Mouse (Mus musculus) midbrain, embryonic 13.5 days (tissue): ENCODE results near the gene Arvcf. TPM values are rescaled to one million over a fixed set of nuclear protein-coding genes. Genes with fewer than 3 reads are reported as not detected.

Experiments used
- ATAC-seq: fragments of 200-750 bp; cut with Nextera tagmentation; 2 replicates; pipeline ENCODE4 v1.8.0; 2017; ENCODE audit warnings: mild to moderate bottlenecking, moderate TSS enrichment, moderate library complexity
- H3K27ac ChIP-seq: fragments of 300-500 bp; sonication (generic); 2 replicates; pipeline ENCODE4 v1.5.1; 2015; ENCODE audit warnings: inconsistent platforms, mild to moderate bottlenecking, moderate library complexity
- H3K27me3 ChIP-seq: fragments of 300-500 bp; sonication (generic); 2 replicates; pipeline ENCODE4 v1.6.1; 2015; ENCODE audit warnings: mild to moderate bottlenecking, inconsistent platforms
- H3K36me3 ChIP-seq: fragments of 300-500 bp; sonication (generic); 2 replicates; pipeline ENCODE4 v1.6.1; 2015; ENCODE audit warnings: mild to moderate bottlenecking, inconsistent platforms
- H3K4me1 ChIP-seq: fragments of 300-500 bp; sonication (generic); replicated peaks from 2 replicates; pipeline ENCODE4 v1.6.1; 2015; ENCODE audit warnings: inconsistent platforms
- H3K4me2 ChIP-seq: fragments of 300-500 bp; sonication (generic); replicated peaks from 2 replicates; pipeline ENCODE4 v1.6.1; 2015; ENCODE audit warnings: moderate library complexity, mild to moderate bottlenecking, inconsistent platforms
- H3K4me3 ChIP-seq: fragments of 300-500 bp; sonication (generic); replicated peaks from 2 replicates; pipeline ENCODE4 v1.5.1; 2015; ENCODE audit warnings: mild to moderate bottlenecking, inconsistent platforms
- H3K9ac ChIP-seq: fragments of 300-500 bp; sonication (generic); replicated peaks from 2 replicates; pipeline ENCODE4 v1.6.1; 2015; ENCODE audit warnings: mild to moderate bottlenecking, inconsistent platforms
- H3K9me3 ChIP-seq: fragments of 300-500 bp; sonication (generic); 2 replicates; pipeline ENCODE4 v1.6.1; 2016; ENCODE audit warnings: mild to moderate bottlenecking, inconsistent platforms
- WGBS: fragments of 180-500 bp; shearing (Covaris S2); methylation state at CpG from one replicate; pipeline ENCODE4 v1.1.7; 2015; 5-methylcytosine and 5-hydroxymethylcytosine counted together
- polyA plus RNA-seq: library from polyadenylated mRNA; unstranded; fragments of >200 nt; fragmentation: Nextera tagmentation; extraction: Ambion mirVana; gene quantifications from 2 replicates; pipeline ENCODE4 v1.2.1, GENCODE M21; 2015

Arvcf gene
- polyA plus RNA-seq, 1 experiment from 2014 or later: 111 TPM

DNA sequence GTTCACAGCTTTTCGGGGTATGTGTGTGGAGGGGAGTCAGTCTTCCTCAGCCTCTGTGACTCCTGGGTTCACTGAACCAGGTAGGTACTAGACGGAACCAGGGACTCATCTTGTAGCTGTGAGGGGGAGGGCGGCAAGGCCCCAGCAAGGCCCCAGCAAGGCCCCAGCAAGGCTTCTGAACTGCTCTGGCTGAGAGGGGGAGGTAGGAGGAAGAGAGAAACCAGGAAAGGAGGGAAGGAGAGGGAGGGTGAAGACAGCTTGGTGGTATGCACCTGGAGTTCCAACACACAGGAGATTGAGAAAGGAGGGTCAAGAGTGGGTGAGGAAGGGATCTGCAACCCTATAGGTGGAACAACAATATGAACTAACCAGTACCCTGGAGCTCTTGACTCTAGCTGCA, 68.9 kb downstream of the Arvcf start:
- no peaks in the 10 kb centered on the region for H3K27me3 ChIP-seq
- 94% methylated on average over 3 of the region's 3 CpGs for WGBS
- no peak overlapping the region for H3K27ac ChIP-seq
- peaks cover 39% of the 10 kb centered on the region for H3K36me3 ChIP-seq
- H3K9ac ChIP-seq: no peak overlapping the region
- no peaks in the 10 kb centered on the region for H3K9me3 ChIP-seq
- ATAC-seq: no peak
- H3K4me1 ChIP-seq: peaks cover 8% of the 10 kb centered on the region
- no peak overlapping the region for H3K4me3 ChIP-seq
- no peak overlapping the region for H3K4me2 ChIP-seq

DNA sequence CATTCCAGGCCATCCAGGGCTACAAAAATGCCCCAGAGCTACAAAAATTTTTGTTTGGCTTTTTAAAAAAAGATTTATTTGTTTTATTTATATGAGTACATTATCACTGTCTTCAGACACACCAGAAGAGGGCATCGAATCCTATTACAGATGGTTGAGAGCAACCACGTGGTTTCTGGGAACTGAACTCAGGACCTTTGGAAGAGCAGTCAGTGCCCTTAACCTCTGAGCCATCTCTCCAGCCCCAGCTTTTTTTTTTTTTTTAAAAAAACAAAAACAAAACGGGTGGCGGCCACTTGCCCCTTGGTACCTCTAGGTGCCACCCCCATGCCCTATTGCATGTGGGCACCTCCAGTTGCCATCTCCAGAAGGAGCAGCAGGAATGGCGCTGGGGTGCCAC, 69.5 kb downstream of the Arvcf start:
- no peak for ATAC-seq
- H3K27me3 ChIP-seq: no peaks in the 10 kb centered on the region
- H3K36me3 ChIP-seq: peaks cover 43% of the 10 kb centered on the region
- 91% methylated on average over 5 of the region's 5 CpGs for WGBS
- H3K4me2 ChIP-seq: no peak overlapping the region
- H3K9ac ChIP-seq: no peak overlapping the region
- no peaks in the 10 kb centered on the region for H3K9me3 ChIP-seq
- H3K4me1 ChIP-seq: 0 out of 2 replicates have a peak, but pooled peaks cover 4% of the 10 kb centered on the region
- H3K27ac ChIP-seq: no peak overlapping the region
- no peak overlapping the region for H3K4me3 ChIP-seq

DNA sequence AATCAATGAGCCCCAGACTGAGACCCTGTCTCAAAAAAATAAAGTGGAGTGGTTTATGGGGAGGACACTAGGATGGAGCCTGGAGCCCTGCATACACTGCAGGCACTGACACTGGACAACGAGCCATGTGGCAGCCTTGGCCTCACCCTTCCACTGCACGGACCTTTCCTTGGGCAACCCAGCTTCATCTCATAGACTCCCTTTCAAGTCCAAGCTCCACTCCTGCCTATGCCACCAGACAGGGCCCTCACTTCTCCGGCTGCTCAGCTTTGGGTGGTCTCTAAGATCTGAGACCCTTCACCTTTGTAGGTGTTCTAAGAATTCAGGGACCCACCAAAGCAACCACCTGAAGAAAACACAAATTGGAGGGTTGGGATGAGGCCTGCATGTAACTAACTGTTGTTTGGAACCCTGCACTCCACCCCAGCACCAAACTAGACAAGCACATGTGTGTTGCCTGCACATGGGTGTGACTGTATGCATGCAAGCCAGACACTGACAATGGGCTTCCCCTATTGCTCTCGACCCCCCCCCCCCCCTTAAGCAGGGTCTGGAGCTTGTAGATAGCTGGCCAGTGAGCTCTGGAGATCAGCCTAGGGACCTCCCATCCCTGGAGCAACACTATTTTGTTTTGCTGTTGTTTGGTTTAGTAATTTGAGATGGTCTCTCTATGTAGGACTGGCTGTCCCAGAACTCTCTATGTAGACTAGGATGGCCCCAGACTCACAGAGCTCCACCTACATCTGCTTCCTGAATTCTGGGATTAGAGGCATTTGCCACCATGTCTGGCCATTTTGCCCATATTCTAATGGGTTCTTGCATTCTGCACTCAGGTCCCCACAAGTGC, 71.0 kb downstream of the Arvcf start:
- H3K27ac ChIP-seq: no peak overlapping the region
- H3K4me3 ChIP-seq: no peak overlapping the region
- 91% methylated on average over 4 of the region's 4 CpGs for WGBS
- peak; percentile 35; the same call in 1 of the 2 replicates for ATAC-seq
- H3K4me1 ChIP-seq: peaks cover 7% of the 10 kb centered on the region
- no peak overlapping the region for H3K4me2 ChIP-seq
- H3K27me3 ChIP-seq: no peaks in the 10 kb centered on the region
- no peak overlapping the region for H3K9ac ChIP-seq
- H3K36me3 ChIP-seq: peaks cover 56% of the 10 kb centered on the region
- no peaks in the 10 kb centered on the region for H3K9me3 ChIP-seq

DNA sequence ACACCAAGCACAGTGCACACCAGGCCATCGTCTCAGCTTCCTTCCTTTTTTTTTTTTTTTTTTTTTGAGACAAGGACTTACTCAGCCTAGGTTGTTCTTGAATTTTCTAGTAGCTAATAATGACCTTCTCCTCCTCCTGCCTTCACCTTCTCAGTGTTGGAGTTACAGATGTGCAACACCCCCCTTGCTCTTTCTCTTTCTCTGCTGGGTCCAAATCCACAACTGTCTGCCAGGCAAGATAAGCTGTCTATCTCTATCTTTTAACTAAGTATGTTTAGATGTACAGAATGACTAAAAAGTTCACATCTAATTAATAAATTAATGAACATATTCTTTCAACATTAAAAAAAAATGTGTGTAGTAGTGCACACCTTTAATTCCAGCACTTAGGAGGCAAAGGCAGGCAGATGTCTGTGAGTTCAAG, 71.6 kb downstream of the Arvcf start:
- Histone ChIP-seq H3K27ac (no peak overlapping the region), H3K4me3 (no peak overlapping the region), H3K4me1 (peaks cover 13% of the 10 kb centered on the region), H3K4me2 (no peak overlapping the region), H3K27me3 (no peaks in the 10 kb centered on the region), H3K9ac (no peak overlapping the region), H3K36me3 (peaks cover 54% of the 10 kb centered on the region), H3K9me3 (no peaks in the 10 kb centered on the region)
- 93% methylated on average over 1 of the region's 1 CpGs for WGBS
- no peak for ATAC-seq

DNA sequence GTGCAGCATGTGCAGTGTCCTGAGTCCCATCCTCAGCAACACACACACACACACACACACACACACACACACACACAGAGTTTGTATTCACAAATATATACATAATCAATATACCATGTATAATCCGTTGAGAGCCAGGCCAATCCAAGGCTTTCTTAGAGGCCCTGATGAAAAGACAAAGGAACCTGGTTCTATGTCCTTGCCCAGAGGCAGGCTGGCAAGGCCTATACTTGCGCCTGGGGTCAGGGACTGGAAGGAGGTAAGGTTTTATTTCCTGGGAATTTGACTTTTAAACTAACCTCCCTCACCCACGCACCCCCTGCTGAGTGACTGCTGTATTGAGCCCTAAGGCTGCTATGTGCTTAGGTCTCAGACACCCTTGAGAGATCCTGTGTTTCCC, 72.6 kb downstream of the Arvcf start:
- Histone ChIP-seq H3K27ac (no peak overlapping the region), H3K4me2 (no peak overlapping the region), H3K9ac (no peak overlapping the region), H3K9me3 (no peaks in the 10 kb centered on the region), H3K27me3 (no peaks in the 10 kb centered on the region), H3K4me1 (peaks cover 20% of the 10 kb centered on the region), H3K36me3 (peaks cover 48% of the 10 kb centered on the region), H3K4me3 (no peak overlapping the region)
- WGBS: 65% methylated on average over 3 of the region's 3 CpGs
- no peak for ATAC-seq

DNA sequence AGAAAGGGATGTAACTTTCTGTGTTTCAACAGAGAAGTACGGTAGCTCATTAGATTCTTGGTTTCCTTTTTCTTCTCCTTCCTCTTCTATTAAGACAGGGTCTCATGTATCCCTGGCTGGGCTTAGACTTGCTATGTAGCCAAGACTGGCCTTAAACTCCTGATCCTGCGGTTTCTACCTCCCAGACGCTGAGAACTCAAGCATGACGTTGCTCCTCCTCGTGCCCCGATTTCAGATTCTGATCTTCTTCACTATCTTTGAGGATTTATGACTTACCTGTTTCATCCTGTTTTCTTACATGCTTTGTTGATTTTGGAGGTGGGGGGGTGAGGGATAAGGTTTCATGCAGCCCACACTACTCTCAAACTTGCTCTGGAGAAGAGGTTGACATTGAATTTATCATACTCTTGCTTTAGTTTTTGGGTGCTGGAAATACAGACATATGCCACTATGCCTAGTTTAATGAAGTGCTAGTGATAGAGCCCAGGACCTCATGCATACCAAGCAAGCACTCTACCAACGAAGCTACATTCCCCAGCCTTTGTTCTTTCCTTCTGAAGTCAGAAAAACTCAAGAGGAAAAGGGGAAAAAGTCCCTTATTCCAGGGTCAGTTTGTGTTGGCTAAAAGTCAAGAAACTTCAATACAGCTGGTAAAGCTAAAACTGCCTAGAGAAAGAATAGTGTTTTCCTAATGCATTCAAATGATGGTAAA, 75.4 kb downstream of the Arvcf start:
- no peak overlapping the region for H3K9ac ChIP-seq
- ATAC-seq: no peak

DNA sequence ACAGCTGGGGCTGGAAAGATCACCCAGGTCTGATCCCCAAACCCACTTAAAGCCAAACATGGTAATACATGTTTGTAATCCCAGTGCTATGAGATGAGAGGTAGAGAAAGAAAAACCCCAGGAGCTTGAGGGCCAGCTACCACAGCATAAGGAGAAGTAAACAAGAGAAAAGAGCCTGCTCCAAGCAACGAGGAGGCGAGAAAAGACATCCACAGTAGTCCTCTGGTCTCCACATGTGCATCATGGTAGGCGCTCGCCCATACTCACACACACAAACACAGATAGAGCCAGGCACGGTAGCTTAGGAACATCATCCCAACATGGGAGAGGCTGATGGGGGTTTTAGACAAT, 75.9 kb downstream of the Arvcf start:
- H3K4me3 ChIP-seq: no peak overlapping the region
- H3K9me3 ChIP-seq: no peaks in the 10 kb centered on the region
- no peak for ATAC-seq
- peaks cover 34% of the 10 kb centered on the region for H3K4me1 ChIP-seq
- H3K4me2 ChIP-seq: no peak overlapping the region
- H3K9ac ChIP-seq: no peak overlapping the region
- peaks cover 32% of the 10 kb centered on the region for H3K36me3 ChIP-seq
- H3K27ac ChIP-seq: no peak overlapping the region
- WGBS: 95% methylated on average over 5 of the region's 5 CpGs
- H3K27me3 ChIP-seq: no peaks in the 10 kb centered on the region

More for the DNA sequence above, 75.4 kb downstream of the Arvcf start:
- H3K27me3 ChIP-seq: no peaks in the 10 kb centered on the region
- H3K4me1 ChIP-seq: peaks cover 34% of the 10 kb centered on the region
- no peak overlapping the region for H3K4me3 ChIP-seq
- peaks cover 32% of the 10 kb centered on the region for H3K36me3 ChIP-seq
- H3K4me2 ChIP-seq: no peak overlapping the region
- no peak overlapping the region for H3K27ac ChIP-seq
- no peaks in the 10 kb centered on the region for H3K9me3 ChIP-seq
- 90% methylated on average over 7 of the region's 7 CpGs for WGBS

DNA sequence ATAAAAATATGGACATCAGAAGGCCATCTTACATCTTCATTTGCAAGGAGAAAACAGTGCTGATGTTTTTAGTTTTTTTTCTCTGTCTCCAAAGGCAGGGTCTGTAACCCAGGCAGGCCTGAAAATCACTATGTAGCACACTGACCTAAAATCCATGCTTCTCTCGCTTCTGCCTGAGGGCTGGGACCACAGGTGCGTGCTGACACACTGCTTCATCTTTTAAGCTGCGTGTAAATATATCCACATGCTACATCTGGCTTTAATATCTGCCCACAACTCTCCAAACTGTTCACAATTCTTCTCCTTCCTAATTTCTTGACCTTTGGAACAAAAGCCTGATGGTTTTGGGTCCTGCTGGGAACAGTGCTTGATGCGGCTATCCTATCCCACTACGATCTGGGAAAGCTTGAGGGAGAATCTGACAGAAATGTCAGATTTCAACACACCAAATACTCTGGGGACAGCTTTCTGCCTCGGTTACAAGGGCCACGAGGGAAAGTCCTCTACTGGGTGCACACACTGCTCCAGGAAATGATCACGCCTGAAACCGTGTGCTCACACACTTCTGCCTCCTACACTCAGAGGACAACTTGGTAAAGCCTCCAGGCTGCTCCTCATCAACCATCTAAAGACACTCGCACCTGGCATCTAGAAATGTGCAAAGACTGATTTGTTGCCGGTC, 76.5 kb downstream of the Arvcf start:
- Histone ChIP-seq H3K9me3 (no peaks in the 10 kb centered on the region), H3K4me3 (no peak overlapping the region), H3K27me3 (no peaks in the 10 kb centered on the region), H3K4me1 (peaks cover 34% of the 10 kb centered on the region), H3K27ac (no peak overlapping the region), H3K9ac (no peak overlapping the region; the same call in 1 of the 2 replicates), H3K36me3 (peaks cover 32% of the 10 kb centered on the region), H3K4me2 (peak overlapping the region; percentile 84; the same call in 1 of the 2 replicates)
- WGBS: 87% methylated on average over 11 of the region's 11 CpGs
- ATAC-seq: no peak

DNA sequence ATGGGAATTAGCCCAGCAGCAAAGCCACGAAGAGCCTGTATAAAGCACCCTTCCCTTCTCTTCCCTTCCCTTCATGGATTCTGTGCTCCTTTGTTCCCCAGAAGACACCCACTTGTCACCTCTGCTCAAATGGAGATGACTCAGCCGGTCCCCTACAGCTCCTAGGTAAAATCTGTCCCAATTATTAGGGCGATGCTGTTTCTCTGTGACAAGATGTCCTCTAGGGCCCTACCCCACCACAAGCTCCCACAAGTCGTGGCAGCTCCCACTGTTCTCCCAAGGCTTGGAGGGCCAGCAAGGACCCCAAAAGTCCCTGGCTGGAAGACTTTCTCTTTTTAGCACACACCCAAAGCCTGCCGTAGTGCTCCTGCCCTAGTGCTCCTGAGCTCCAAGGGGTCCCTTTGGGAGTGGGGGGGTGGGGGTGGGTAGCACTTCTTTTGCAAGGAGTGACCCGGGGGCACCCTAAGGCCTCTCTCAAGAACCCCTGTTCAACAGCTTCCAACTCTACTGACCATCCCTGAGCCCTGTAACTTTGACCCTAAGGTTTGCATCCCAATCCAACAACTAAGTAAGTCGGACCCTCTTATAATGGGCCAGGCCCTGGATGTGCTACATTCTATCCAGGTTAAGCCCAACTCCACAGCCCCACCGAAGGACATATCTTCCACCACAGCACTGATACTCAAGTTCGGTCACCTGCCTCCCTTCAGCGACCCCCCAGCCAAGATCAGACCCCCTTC, 77.7 kb downstream of the Arvcf start:
- Histone ChIP-seq H3K9me3 (no peaks in the 10 kb centered on the region), H3K4me1 (peaks cover 33% of the 10 kb centered on the region), H3K4me2 (peak overlapping the region; percentile 84), H3K9ac (peak overlapping the region; percentile 91), H3K27me3 (no peaks in the 10 kb centered on the region), H3K27ac (peak overlapping the region; percentile 45), H3K36me3 (peaks cover 29% of the 10 kb centered on the region), H3K4me3 (peak overlapping the region; percentile 87)
- WGBS: 37% methylated on average over 10 of the region's 10 CpGs
- ATAC-seq: peak; percentile 65

DNA sequence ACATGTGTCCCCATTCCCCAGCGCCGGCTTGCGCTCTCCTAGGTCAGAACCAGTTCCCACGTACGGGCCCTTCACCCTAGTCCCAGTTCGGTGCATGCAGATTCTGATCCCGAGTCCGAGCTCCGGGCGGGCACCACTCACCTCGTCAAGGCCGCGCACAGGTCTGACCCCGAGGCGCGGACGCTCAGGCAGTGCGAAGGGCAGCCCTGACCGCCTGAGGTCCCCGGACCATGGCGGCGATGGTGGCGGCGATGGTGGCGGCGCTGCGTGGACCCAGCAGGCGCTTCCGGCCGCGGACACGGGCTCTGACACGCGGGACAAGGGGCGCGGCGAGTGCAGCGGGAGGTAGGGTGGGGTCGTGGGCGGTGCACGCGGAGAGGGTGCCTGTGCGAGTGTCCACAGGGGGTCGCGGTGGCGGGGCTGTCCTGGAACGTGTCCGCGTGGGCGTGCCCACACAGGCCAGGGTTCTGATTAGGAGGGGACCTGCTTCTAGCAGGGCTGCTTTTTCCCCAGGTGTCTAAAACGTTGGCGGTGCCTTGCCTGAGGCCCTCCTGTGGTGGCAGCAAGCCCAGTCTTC, 78.3 kb downstream of the Arvcf start, which contains the start of gene Txnrd2:
Gene Txnrd2 (plus strand): TSS at position 170 of the 577 bp plus-strand sequence.
- WGBS: under 1% methylated on average over 52 of the region's 52 CpGs
- Histone ChIP-seq H3K9me3 (no peaks in the 10 kb centered on the region), H3K27me3 (no peaks in the 10 kb centered on the region), H3K9ac (peak within 1 kb of the TSS; percentile 91), H3K4me2 (peak within 1 kb of the TSS; percentile 84), H3K4me1 (peaks cover 30% of the 10 kb centered on the region), H3K36me3 (peaks cover 24% of the 10 kb centered on the region), H3K27ac (peak within 1 kb of the TSS; percentile 45), H3K4me3 (peak within 1 kb of the TSS; percentile 87)
- peak; percentile 92 for ATAC-seq

DNA sequence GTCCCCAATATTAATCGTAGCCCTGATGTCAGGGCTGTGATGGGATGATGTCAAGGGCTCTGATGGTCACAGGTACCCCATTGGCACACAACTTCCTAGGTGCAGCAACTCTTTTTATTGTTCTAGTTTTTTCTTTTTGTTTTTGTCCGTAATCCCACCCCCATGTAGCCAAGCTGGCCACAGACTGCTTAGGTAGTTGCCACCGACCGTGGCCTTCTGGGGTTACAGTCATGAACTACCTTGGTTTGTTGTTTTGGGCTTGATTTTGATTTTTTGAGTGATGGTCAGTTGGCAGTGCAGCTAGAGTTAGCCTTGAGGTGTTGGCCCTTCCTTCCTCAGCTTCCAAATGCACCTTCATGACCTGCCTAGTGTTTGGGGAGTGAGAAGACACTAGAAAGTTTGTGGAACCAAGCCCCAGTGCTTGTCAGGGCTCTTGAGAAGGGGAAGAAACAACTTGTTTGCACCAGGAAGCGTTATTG, 78.9 kb downstream of the Arvcf start, which contains the start of gene Comt:
Gene Comt (minus strand): TSS at position 51 of the 479 bp plus-strand sequence.
- no peak for ATAC-seq
- WGBS: 58% methylated on average over 5 of the region's 5 CpGs
- Histone ChIP-seq H3K9ac (peak within 1 kb of the TSS; percentile 91), H3K4me1 (peaks cover 30% of the 10 kb centered on the region), H3K27me3 (no peaks in the 10 kb centered on the region), H3K27ac (peak within 1 kb of the TSS; percentile 45), H3K4me3 (peak within 1 kb of the TSS; percentile 87), H3K36me3 (peaks cover 19% of the 10 kb centered on the region), H3K4me2 (peak within 1 kb of the TSS; percentile 84), H3K9me3 (no peaks in the 10 kb centered on the region)
